Mouse (Mus musculus) forebrain, embryonic 15.5 days (tissue): ENCODE measurements around the gene Tmem183a. TPM values are rescaled to one million over a fixed set of nuclear protein-coding genes. Genes with fewer than 3 reads are reported as not detected.

ENCODE experiments used
- ATAC-seq: fragments of 200-750 bp; cut with Nextera tagmentation; replicated peaks from 2 replicates; pipeline ENCODE4 v1.8.0; 2017; ENCODE audit warnings: mild to moderate bottlenecking, moderate TSS enrichment, moderate library complexity
- H3K27ac ChIP-seq: fragments of 300-500 bp; sonication (generic); replicated peaks from 2 replicates; pipeline ENCODE4 v1.5.1; 2015; ENCODE audit warnings: mild to moderate bottlenecking, inconsistent platforms
- H3K27me3 ChIP-seq: fragments of 300-500 bp; sonication (generic); 2 replicates; pipeline ENCODE4 v1.6.1; 2015; ENCODE audit warnings: inconsistent platforms
- H3K36me3 ChIP-seq: fragments of 300-500 bp; sonication (generic); 2 replicates; pipeline ENCODE4 v1.6.1; 2015; ENCODE audit warnings: mild to moderate bottlenecking, inconsistent platforms
- H3K4me1 ChIP-seq: fragments of 300-500 bp; sonication (generic); 2 replicates; pipeline ENCODE4 v1.6.1; 2015; ENCODE audit warnings: inconsistent platforms
- H3K4me2 ChIP-seq: fragments of 300-500 bp; sonication (generic); replicated peaks from 2 replicates; pipeline ENCODE4 v1.6.1; 2015; ENCODE audit warnings: mild to moderate bottlenecking, inconsistent platforms
- H3K4me3 ChIP-seq: fragments of 300-500 bp; sonication (generic); 2 replicates; pipeline ENCODE4 v1.5.1; 2015; ENCODE audit warnings: mild to moderate bottlenecking, inconsistent platforms
- H3K9ac ChIP-seq: fragments of 300-500 bp; sonication (generic); replicated peaks from 2 replicates; pipeline ENCODE4 v1.6.1; 2015; ENCODE audit warnings: mild to moderate bottlenecking, inconsistent platforms
- H3K9me3 ChIP-seq: fragments of 300-500 bp; sonication (generic); 2 replicates; pipeline ENCODE4 v1.6.1; 2016; ENCODE audit warnings: inconsistent platforms
- WGBS: fragments of 180-500 bp; shearing (Covaris S2); methylation state at CpG from one replicate; pipeline ENCODE4 v1.1.7; 2015; ENCODE audit warnings: mixed read lengths; 5-methylcytosine and 5-hydroxymethylcytosine counted together
- polyA plus RNA-seq: library from polyadenylated mRNA; unstranded; fragments of >200 nt; fragmentation: Nextera tagmentation; extraction: Ambion mirVana; gene quantifications from 2 replicates; pipeline ENCODE4 v1.2.1, GENCODE M21; 2015

Gene Tmem183a
- polyA plus RNA-seq, 1 experiment from 2014 or later: 150 TPM

DNA sequence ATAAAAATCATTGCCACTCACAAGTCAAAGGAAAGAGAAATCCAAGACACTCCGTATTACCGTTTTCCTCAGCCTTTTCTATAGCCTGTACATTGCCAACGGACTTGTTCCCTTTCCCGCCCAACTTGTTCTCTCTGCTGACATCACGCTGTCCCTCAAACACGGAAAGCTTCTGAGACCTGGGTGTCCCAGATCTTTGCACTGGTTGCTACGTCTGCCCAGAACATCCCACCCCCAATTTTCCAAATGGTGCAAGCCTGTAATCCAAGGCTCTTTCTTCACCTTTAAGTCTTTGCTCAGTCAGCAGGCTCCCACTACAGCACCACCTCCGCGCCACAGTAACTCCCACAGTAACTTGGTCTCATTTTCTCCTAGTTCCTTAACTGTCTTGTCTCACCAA is 56.8 kb downstream of the Tmem183a start:
- Histone ChIP-seq H3K27ac (no peak overlapping the region), H3K4me2 (no peak overlapping the region), H3K9ac (no peak overlapping the region), H3K27me3 (peaks cover 4% of the 10 kb centered on the region), H3K9me3 (no peaks in the 10 kb centered on the region), H3K4me1 (peaks cover 16% of the 10 kb centered on the region), H3K36me3 (no peaks in the 10 kb centered on the region), H3K4me3 (no peak overlapping the region)
- WGBS: 96% methylated on average over 9 of the region's 9 CpGs
- ATAC-seq: no peak

DNA sequence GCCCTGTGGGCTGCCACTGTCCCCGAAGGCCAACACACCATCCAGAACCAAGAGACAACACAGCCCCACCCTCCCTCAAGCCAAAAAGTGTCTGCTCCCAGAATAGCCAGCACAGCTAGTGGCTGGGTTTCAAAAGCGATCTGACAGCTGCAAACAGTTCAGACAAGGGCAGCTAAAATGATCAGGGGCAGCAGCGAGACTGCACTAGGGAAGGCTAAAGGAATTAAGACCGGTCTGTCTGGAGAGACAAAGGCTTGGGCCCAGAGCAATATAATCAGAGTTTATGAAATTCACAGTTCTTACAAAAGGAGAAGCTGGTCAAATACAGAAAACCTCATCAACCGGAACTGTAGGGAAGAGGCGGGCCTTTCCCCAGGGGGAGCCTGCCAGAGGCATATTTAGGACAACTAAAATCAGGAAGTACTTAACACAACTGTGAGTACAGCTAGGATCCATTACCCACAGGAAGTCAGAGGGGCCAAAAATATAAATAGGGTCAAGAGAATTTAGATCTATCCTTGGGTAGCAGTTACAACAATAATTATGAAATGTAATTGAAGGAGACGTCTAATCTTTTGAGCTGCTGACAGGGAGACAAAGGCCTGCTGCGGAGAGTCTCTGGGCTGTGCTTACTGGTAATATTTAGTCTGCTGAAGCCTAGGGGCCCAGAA is 59.1 kb downstream of the Tmem183a start:
- 19% methylated on average over 8 of the region's 8 CpGs for WGBS
- Histone ChIP-seq H3K36me3 (no peaks in the 10 kb centered on the region), H3K4me1 (peaks cover 25% of the 10 kb centered on the region), H3K9ac (0 out of 2 replicates have a peak overlapping the region, but pooled peaks have one; percentile 5), H3K9me3 (no peaks in the 10 kb centered on the region), H3K4me2 (no peak overlapping the region), H3K27ac (peak overlapping the region; percentile 54), H3K4me3 (no peak overlapping the region), H3K27me3 (peaks cover 20% of the 10 kb centered on the region)
- no peak for ATAC-seq

DNA sequence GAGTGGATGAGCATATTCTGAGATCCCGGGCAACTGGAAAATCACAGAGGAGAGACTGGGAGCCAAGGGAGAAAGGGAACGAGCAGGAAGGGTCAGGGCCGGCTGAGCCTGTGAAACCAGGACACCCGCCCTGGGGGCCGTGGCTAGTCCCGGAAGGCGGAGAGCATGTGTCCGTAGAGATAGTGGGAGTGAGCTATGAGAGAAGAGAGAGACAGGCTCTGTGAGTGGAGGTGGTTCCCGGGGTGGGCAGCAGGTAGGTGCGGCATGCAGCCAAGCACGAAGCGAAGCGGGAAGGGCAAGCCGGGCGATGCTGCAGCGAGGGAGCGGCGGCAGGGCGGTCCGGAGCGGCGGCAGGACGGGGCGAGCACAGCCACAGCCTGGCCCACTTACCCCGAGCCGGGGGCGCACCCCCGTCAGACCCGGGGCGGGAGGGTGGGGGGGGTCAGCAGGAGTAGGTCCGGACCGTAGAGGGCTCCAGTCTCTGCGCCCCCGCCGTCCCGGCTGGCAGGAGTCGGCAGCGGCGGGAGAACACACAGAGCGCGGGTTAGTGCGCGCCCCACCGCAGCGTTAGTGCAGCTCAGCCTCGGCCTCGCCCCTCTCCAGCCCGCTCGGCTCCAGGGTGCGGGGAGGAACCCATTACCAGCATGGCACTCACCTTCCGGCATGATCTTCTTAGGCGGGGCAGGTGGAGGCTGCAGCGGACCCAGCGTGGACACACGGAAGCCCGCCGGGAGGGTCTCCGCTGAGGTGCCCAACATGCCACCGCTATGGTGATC is 63.0 kb downstream of the Tmem183a start:
- H3K9ac ChIP-seq: peak overlapping the region; percentile 40
- H3K27ac ChIP-seq: no peak overlapping the region
- peak overlapping the region; percentile 77 for H3K4me2 ChIP-seq
- H3K36me3 ChIP-seq: no peaks in the 10 kb centered on the region
- 7% methylated on average over 56 of the region's 59 CpGs for WGBS
- H3K4me1 ChIP-seq: peaks cover 20% of the 10 kb centered on the region
- H3K4me3 ChIP-seq: peak overlapping the region; percentile 44
- peak; percentile 72 for ATAC-seq
- H3K9me3 ChIP-seq: no peaks in the 10 kb centered on the region
- H3K27me3 ChIP-seq: peaks cover 21% of the 10 kb centered on the region

DNA sequence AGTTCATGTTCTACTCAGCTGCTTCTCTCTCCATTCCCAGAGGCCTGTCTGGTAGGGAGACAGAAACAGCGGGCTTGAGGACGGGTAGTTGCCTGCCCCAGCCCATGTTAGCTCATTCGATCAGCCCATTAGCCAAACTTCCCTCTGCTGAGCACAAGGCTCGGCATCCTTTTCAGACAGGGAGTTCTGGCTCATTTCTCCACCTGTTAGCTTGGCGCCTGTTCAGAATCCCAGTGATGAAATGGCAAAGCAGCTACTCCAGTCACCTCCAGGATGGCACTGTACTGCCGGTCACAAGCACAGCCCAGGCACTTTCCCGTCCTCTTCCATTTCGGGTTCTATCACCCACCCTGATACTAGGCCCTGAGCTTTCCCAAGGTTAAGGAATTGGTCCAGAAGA is 64.5 kb downstream of the Tmem183a start:
- ATAC-seq: no peak
- no peak overlapping the region for H3K27ac ChIP-seq
- WGBS: 73% methylated on average over 8 of the region's 8 CpGs
- H3K27me3 ChIP-seq: peaks cover 21% of the 10 kb centered on the region
- no peak overlapping the region for H3K4me3 ChIP-seq
- H3K9ac ChIP-seq: no peak overlapping the region
- H3K4me2 ChIP-seq: no peak overlapping the region
- H3K36me3 ChIP-seq: no peaks in the 10 kb centered on the region
- peaks cover 11% of the 10 kb centered on the region for H3K4me1 ChIP-seq
- H3K9me3 ChIP-seq: no peaks in the 10 kb centered on the region

Other genes starting within 250 kb of the Tmem183a start
- gene Chil1, start 179.8 kb downstream of the Tmem183a start, polyA plus RNA-seq: 3.2 and 3.7 TPM in 2 replicates
- gene Mybph, start 168.5 kb downstream of the Tmem183a start, polyA plus RNA-seq: not detected in 2 replicates
- 14.0 and 15.7 TPM in 2 replicates for gene Adora1, start 126.5 kb downstream of the Tmem183a start, polyA plus RNA-seq
- 0.22 TPM in 1 of 2 replicates, not detected in the other for gene Myog, start 72.0 kb downstream of the Tmem183a start, polyA plus RNA-seq
- 9.3 and 11.3 TPM in 2 replicates for gene Ppfia4, start 29.1 kb downstream of the Tmem183a start, polyA plus RNA-seq
- gene 4933406M09Rik, start 24.0 kb upstream of the Tmem183a start, polyA plus RNA-seq: not detected in 2 replicates
- gene Cyb5r1, start 43.6 kb upstream of the Tmem183a start, polyA plus RNA-seq: 19.4 and 21.7 TPM in 2 replicates
- gene Adipor1, start 53.4 kb upstream of the Tmem183a start, polyA plus RNA-seq: 62.6 and 63.4 TPM in 2 replicates
- gene Klhl12, start 93.6 kb upstream of the Tmem183a start, polyA plus RNA-seq: 39.7 and 40.1 TPM in 2 replicates
- gene Rabif, start 132.7 kb upstream of the Tmem183a start, polyA plus RNA-seq: 55.3 and 55.9 TPM in 2 replicates
- not detected in 2 replicates for gene Mgat4e, start 187.7 kb upstream of the Tmem183a start, polyA plus RNA-seq
- 104 and 107 TPM in 2 replicates for gene Kdm5b, start 198.2 kb upstream of the Tmem183a start, polyA plus RNA-seq